Mouse (Mus musculus) CD8-positive naive resting alpha-beta T cell, adult 57 days (primary cell): Measurements from ENCODE around the gene Spdye4b. TPM values are rescaled to one million over a fixed set of nuclear protein-coding genes. Genes with fewer than 3 reads are reported as not detected.

Source experiments
- total RNA-seq: library from RNA; stranded (reverse); gene quantifications from one replicate; pipeline ENCODE4 v1.2.4, GENCODE M21; 2023

Spdye4b gene
- total RNA-seq: not detected

DNA sequence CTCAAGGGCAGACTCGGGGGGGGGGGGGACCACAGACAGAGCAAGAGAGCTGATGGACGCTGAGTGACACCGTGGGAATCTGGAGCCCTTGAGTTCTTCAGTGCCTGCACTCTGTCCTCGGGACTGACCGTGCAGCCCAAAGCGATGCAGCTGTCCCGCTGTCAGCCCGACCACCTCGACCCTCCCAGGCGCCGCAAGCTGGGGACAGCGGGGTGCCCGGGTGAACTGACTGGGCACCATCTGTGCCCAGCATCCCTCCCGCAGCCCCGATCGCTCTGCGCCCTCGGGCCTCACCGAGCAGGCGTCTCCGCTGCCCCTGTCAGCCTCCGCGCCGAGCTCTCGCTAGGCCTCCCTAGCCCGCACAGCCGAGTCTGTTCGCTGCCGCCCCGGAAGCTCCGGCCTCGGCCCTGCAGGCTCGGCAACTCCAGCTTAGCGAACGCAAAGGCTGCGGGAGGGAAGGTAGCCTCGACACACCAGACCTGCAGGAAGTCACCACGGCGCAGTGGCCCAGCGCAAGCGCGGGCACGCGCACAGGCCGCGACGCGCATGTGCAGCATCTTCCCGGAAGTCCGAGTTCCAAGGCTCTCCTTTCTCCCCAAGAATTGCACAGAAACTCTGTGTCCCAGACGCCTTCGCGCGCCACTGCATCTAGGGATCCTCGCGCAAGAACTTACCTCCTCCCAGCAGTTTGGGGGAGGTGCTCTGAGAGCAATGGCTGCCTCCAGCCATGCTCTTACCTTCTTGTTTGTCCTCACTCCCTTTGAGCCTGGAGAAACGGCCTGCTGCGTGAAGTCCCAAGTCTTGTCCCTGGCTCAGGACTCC, at the start of gene Spdye4b, which contains the start of gene Rbak:
Gene Spdye4b, plus strand, starts transcription at position 763 of the 822 bp plus-strand sequence.
Gene Rbak, minus strand, starts transcription at position 521 of the 822 bp plus-strand sequence.

DNA sequence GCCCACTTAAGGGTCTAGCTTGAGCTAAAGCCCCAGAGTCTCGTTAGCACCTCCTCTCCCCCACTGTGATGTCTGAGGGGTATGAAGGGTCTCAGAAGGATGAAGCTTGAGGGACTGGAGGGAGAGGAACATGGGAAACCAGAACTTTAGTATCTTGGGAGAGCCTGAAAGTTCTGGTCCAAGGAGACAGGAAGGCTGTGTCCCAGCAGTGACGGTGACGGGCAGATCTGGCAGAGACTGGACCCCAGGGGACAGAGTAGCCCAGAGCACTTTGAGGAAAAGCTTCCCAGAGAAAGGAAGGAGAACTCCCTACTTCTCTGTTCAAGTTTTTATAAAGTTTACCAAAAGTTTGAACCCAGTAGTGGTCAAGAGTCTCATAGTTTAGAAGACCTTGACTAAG, 33.3 kb upstream of the Spdye4b start, which contains the start of gene Olfr718-ps1:
Gene Olfr718-ps1, minus strand, starts transcription at position 101 of the 400 bp plus-strand sequence.

DNA sequence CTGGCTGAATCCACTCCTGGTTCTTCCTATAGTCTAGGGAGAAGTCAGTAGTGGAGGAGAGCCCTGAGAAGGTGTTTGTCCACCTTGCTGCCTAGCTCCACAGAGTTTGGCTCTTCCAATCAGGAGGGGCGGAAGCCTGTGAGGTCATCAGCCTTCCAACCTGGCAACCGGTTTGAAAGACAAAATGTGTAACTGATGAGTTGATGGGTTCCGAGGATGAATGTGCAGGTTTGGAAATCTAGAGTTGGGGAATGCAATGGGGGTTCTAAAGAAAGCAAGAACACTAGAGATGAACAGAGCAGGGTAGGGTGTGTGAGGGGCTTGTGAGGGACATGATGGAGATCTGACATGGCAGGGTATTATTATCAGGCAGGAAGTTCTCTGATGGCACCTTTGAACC, 46.0 kb downstream of the Spdye4b start, which contains the start of gene Spdye4a:
Gene Spdye4a, minus strand, starts transcription at position 101 of the 400 bp plus-strand sequence.

DNA sequence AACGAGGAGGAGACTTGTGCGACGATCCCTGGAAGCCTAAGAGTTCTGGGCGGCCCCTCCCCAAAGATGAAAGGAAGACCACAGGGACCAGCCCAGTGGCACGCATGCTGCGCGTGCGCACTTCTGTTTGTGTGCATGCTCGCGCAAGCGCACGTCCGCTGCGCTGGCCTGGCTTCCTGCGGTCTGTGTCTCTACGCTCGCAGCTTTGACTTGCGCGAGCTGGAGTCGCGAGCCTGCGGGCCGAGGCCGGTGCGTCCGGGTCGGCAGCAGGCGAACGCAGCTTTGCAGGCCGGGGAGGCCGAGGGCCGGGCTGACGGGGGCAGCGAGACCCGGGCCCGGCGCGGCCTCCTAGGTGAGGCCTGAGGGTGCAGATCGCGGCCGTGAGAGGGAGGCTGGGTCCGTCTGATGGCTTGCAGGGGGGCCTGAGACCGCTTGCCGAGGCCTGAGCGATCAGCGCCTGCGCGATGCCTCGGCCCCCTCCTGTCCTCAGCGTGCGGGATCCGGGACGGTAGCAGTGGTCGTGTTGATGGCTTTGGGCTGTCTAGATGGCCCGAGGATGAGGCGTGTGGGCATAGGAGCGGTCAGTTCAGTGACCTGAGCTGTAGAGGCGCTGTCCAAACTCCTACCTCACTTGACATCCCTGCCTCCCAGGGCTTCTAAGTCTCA, 54.3 kb downstream of the Spdye4b start, which contains the start of gene Zfp12:
Gene Zfp12, plus strand, starts transcription at position 136 of the 666 bp plus-strand sequence.

Other genes starting within 250 kb of the Spdye4b start
- gene Fscn1, start 220.7 kb upstream of the Spdye4b start, total RNA-seq: 1.2 TPM
- 9.7 TPM for gene Rnf216, start 68.0 kb upstream of the Spdye4b start, total RNA-seq
- gene Olfr718-ps1, start 33.4 kb upstream of the Spdye4b start, total RNA-seq: 0.31 TPM
- 10.6 TPM for gene Rbak, start 242 bp upstream of the Spdye4b start, total RNA-seq
- gene Spdye4a, start 45.9 kb downstream of the Spdye4b start, total RNA-seq: not detected
- gene Zfp12, start 54.1 kb downstream of the Spdye4b start, total RNA-seq: 30.6 TPM
- gene Zfp316, start 89.0 kb downstream of the Spdye4b start, total RNA-seq: 2.0 TPM
- gene Zfp853, start 112.6 kb downstream of the Spdye4b start, total RNA-seq: 0.46 TPM
- gene E130309D02Rik, start 134.3 kb downstream of the Spdye4b start, total RNA-seq: 32.6 TPM
- gene Zdhhc4, start 148.2 kb downstream of the Spdye4b start, total RNA-seq: 62.1 TPM
- not detected for gene Grid2ip, start 176.3 kb downstream of the Spdye4b start, total RNA-seq
- gene Kdelr2, start 222.8 kb downstream of the Spdye4b start, total RNA-seq: 27.3 TPM